Mouse (Mus musculus): ENCODE measurements at regions not wholly inside any gene's neighbourhood (a gene's known extent, or its start where the extent isn't known, plus 50 kb on each side); places are given as distances from the start of the nearest gene placed in this dataset.

GRCm38 (mm10) chr8:116241987-116242242 is 262.9 kb upstream of the Dynlrb2 start:
- no peaks in the 10 kb centered on the region for H3K79me2 ChIP-seq (ENCODE audit: control insufficient read depth, insufficient read depth, low read length, poor library complexity)
- TF ChIP-seq HCFC1 (IDR thresholded peaks at IDR 0.05; ENCODE audit: low read depth, low read length) (no peak), MYB (IDR thresholded peaks at IDR 0.05; ENCODE audit: low read depth, low read length) (no peak), SMC3 (IDR thresholded peaks at IDR 0.05; ENCODE audit: low read depth, low read length) (no peak), ETS1 (IDR thresholded peaks at IDR 0.05; ENCODE audit: low read depth, low read length) (no peak)
- H3K36me3 ChIP-seq (ENCODE audit: control insufficient read depth in 1 of 2, insufficient read depth in 2 of 2, low read length in 2 of 2), result no peaks in the 10 kb centered on the region
- H3K4me1 ChIP-seq (ENCODE audit: control insufficient read depth in 1 of 2, insufficient read depth in 2 of 2, low read length in 2 of 2), result no peaks in the 10 kb centered on the region
- H3K9ac ChIP-seq (ENCODE audit: control insufficient read depth, low read depth, low read length, poor library complexity, severe bottlenecking), result no peak overlapping the region
- no peaks in the 10 kb centered on the region for H3K9me3 ChIP-seq (replicated peaks; ENCODE audit: insufficient read depth, low read length)
- no peak for DNase-seq (ENCODE audit: low read depth, low spot score)
- no peaks in the 10 kb centered on the region; a peak in 1 of 4 replicates for H3K27me3 ChIP-seq (ENCODE audit: control insufficient read depth in 1 of 2, insufficient read depth in 2 of 2, low read length in 2 of 2)
- no peak overlapping the region for H3K27ac ChIP-seq (ENCODE audit: control insufficient read depth, low read depth, low read length)
- H3K4me3 ChIP-seq (ENCODE audit: control insufficient read depth in 1 of 2, insufficient read depth in 1 of 2, low read depth in 2 of 2, low read length in 2 of 2), result no peak overlapping the region

- TF ChIP-seq MAX (IDR thresholded peaks at IDR 0.05; ENCODE audit: low read length) (no peak), MYB (IDR thresholded peaks at IDR 0.05; ENCODE audit: low read depth, low read length) (no peak), ZKSCAN1 (IDR thresholded peaks at IDR 0.05; ENCODE audit: low read depth, low read length) (no peak), MEF2A (IDR thresholded peaks at IDR 0.05; ENCODE audit: extremely low read depth, insufficient replicate concordance, low read depth, low read length, poor library complexity, severe bottlenecking) (no peak), GATA1 (IDR thresholded peaks at IDR 0.05; ENCODE audit: low read depth, low read length) (no peak), HCFC1 (IDR thresholded peaks at IDR 0.05; ENCODE audit: low read depth, low read length) (no peak), POLR2AphosphoS2 (IDR thresholded peaks at IDR 0.05; ENCODE audit: low read length) (no peak)
- Histone ChIP-seq H3K4me1 (ENCODE audit: control insufficient read depth in 1 of 2, insufficient read depth in 2 of 2, low read length in 2 of 2) (no peaks in the 10 kb centered on the region), H3K27ac (ENCODE audit: control insufficient read depth, low read depth, low read length) (no peak overlapping the region), H3K27me3 (ENCODE audit: control insufficient read depth in 1 of 2, insufficient read depth in 2 of 2, low read length in 2 of 2) (no peaks in the 10 kb centered on the region; a peak in 1 of 4 replicates), H3K9ac (ENCODE audit: control insufficient read depth, low read depth, low read length, poor library complexity, severe bottlenecking) (no peak overlapping the region), H3K4me3 (ENCODE audit: control insufficient read depth in 1 of 2, insufficient read depth in 1 of 2, low read depth in 2 of 2, low read length in 2 of 2) (no peak overlapping the region), H3K79me2 (ENCODE audit: control insufficient read depth, insufficient read depth, low read length, poor library complexity) (no peaks in the 10 kb centered on the region), H3K9me3 (replicated peaks; ENCODE audit: insufficient read depth, low read length) (no peaks in the 10 kb centered on the region), H3K36me3 (ENCODE audit: control insufficient read depth in 1 of 2, insufficient read depth in 2 of 2, low read length in 2 of 2) (no peaks in the 10 kb centered on the region)
- no peak for DNase-seq (ENCODE audit: low read depth, low spot score)
Observed at GRCm38 (mm10) chr8:116241146-116241986, 263.4 kb upstream of the Dynlrb2 start.

DNA sequence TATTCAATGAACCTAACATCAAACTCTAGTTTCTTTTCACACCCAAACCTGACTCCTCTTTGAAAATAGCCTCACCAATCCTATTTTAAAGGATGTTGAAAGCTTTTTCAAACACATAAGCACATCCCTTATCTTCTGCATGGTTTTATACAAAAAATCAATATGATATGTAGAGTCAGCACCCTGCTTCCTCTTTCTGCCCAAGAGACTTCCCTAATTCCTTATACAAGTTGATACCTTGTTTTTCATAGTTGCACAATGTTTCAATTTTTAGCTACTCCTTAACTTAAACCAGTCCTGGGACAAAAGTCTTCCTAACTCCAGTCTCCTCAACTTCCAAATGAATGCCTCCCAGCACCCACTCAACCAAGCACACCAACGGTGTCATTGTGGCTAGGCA is 266.1 kb upstream of the Dynlrb2 start:
- Histone ChIP-seq H3K27ac (ENCODE audit: control insufficient read depth, low read depth, low read length) (no peak overlapping the region), H3K79me2 (ENCODE audit: control insufficient read depth, insufficient read depth, low read length, poor library complexity) (no peaks in the 10 kb centered on the region), H3K9ac (ENCODE audit: control insufficient read depth, low read depth, low read length, poor library complexity, severe bottlenecking) (no peak overlapping the region), H3K36me3 (ENCODE audit: control insufficient read depth in 1 of 2, insufficient read depth in 2 of 2, low read length in 2 of 2) (no peaks in the 10 kb centered on the region), H3K27me3 (ENCODE audit: control insufficient read depth in 1 of 2, insufficient read depth in 2 of 2, low read length in 2 of 2) (no peaks in the 10 kb centered on the region), H3K4me3 (ENCODE audit: control insufficient read depth in 1 of 2, insufficient read depth in 1 of 2, low read depth in 2 of 2, low read length in 2 of 2) (no peak overlapping the region), H3K9me3 (replicated peaks; ENCODE audit: insufficient read depth, low read length) (no peaks in the 10 kb centered on the region), H3K4me1 (ENCODE audit: control insufficient read depth in 1 of 2, insufficient read depth in 2 of 2, low read length in 2 of 2) (no peaks in the 10 kb centered on the region)
- DNase-seq (ENCODE audit: low read depth, low spot score), result no peak
- no peak for TF ChIP-seq EP300 (IDR thresholded peaks at IDR 0.05; ENCODE audit: low read depth in 1 of 2, low read length in 2 of 2)
- TF ChIP-seq TCF12 (IDR thresholded peaks at IDR 0.05; ENCODE audit: low read depth, low read length), result no peak
- no peak for TF ChIP-seq BHLHE40 (IDR thresholded peaks at IDR 0.05; ENCODE audit: borderline replicate concordance, low read depth, low read length)
- no peak for TF ChIP-seq KAT2A (conservative IDR thresholded peaks at IDR 0.05; ENCODE audit: low read depth, low read length)
- TF ChIP-seq NELFE (IDR thresholded peaks at IDR 0.05; ENCODE audit: low read depth, low read length), result no peak
- TF ChIP-seq MXI1 (IDR thresholded peaks at IDR 0.05; ENCODE audit: low read depth, low read length), result no peak
- no peak for TF ChIP-seq TAL1 (IDR thresholded peaks at IDR 0.05; ENCODE audit: low read length)
- no peak for TF ChIP-seq CTCF (IDR thresholded peaks at IDR 0.05 in 2 of 3, conservative IDR thresholded peaks at IDR 0.05 in 1 of 3; ENCODE audit: control insufficient read depth in 1 of 3, insufficient read depth in 1 of 3, low read depth in 2 of 3, low read length in 3 of 3, poor library complexity in 1 of 3, severe bottlenecking in 1 of 3)
- TF ChIP-seq MAZ (IDR thresholded peaks at IDR 0.05; ENCODE audit: low read depth, low read length), result no peak
- TF ChIP-seq USF2 (IDR thresholded peaks at IDR 0.05; ENCODE audit: borderline replicate concordance in 1 of 2, insufficient read depth in 1 of 2, low read depth in 1 of 2, low read length in 2 of 2), result no peak
- no peak for TF ChIP-seq TBP (IDR thresholded peaks at IDR 0.05; ENCODE audit: low read depth, low read length)
- no peak for TF ChIP-seq JUND (IDR thresholded peaks at IDR 0.05; ENCODE audit: low read depth, low read length)
- TF ChIP-seq ZNF384 (IDR thresholded peaks at IDR 0.05; ENCODE audit: low read depth, low read length), result no peak
- no peak for TF ChIP-seq CHD2 (IDR thresholded peaks at IDR 0.05; ENCODE audit: low read length)

All from MEL (cell line).